In genomic region chr6:50393960-50394359, GRCm38 (mm10) we compare ENCODE assay signal across 16 mouse cellular contexts.
"Had no signal": no experiment of that assay in that cellular context is flagged by ENCODE, and none has a peak within 500 bp of the region (broad histone marks: within the 10 kb centered on the region; RNA-seq: fewer than 3 reads in every experiment).

No protein-coding gene starts in this region.

- H3K27ac ChIP-seq: kidney, postnatal 0 days; layer of hippocampus, adult 2 months; limb, embryonic 13.5 days; liver, embryonic 14.5 days; midbrain, embryonic 10.5 days; midbrain, embryonic 15.5 days; neural tube, embryonic 13.5 days; stomach, embryonic 15.5 days had no signal

- H3K4me3 ChIP-seq: layer of hippocampus, adult 2 months; limb, embryonic 13.5 days; midbrain, embryonic 10.5 days; midbrain, embryonic 15.5 days; neural tube, embryonic 13.5 days; stomach, embryonic 15.5 days had no signal

- H3K27me3 ChIP-seq: limb, embryonic 13.5 days; midbrain, embryonic 15.5 days; neural tube, embryonic 13.5 days; stomach, embryonic 15.5 days had no signal

- H3K4me2 ChIP-seq: limb, embryonic 13.5 days; midbrain, embryonic 15.5 days; neural tube, embryonic 13.5 days; stomach, embryonic 15.5 days had no signal

- H3K9ac ChIP-seq: limb, embryonic 13.5 days; liver, embryonic 14.5 days; midbrain, embryonic 15.5 days; neural tube, embryonic 13.5 days; stomach, embryonic 15.5 days had no signal

- DNase-seq: kidney, postnatal 36 days; left cerebral cortex, postnatal 4 days; lung, adult 18-20 months; lung, postnatal 36 days; retina, postnatal 1 day; right cerebral cortex, postnatal 4 days; thymus, adult 2 months; thymus, postnatal 25 days had no signal

- ATAC-seq: midbrain, embryonic 15.5 days had no signal

- H3K9me3 ChIP-seq: midbrain, embryonic 10.5 days; midbrain, embryonic 15.5 days; stomach, embryonic 15.5 days had no signal

- H3K4me1 ChIP-seq: midbrain, embryonic 10.5 days; midbrain, embryonic 15.5 days; neural tube, embryonic 13.5 days had no signal

- H3K36me3 ChIP-seq: limb, embryonic 13.5 days; midbrain, embryonic 10.5 days; midbrain, embryonic 15.5 days; neural tube, embryonic 13.5 days; stomach, embryonic 15.5 days had no signal
